Mouse (Mus musculus) stomach, adult 2 months (tissue): ENCODE measurements around the gene Ces2c. TPM values are rescaled to one million over a fixed set of nuclear protein-coding genes. Genes with fewer than 3 reads are reported as not detected.

Source experiments
- polyA plus RNA-seq: library from polyadenylated mRNA; depleted of rRNA; stranded (reverse); fragments of >200 nt; gene quantifications from 2 replicates; pipeline ENCODE4 v1.2.3, GENCODE M21; 2012; rRNA removed

Ces2c gene
- polyA plus RNA-seq = 100 and 139 TPM in 2 replicates

GRCm38 (mm10) chr8:104846831-104847230 lies at the start of gene Ces2c:
Ces2c (plus strand) TSS chr8:104847068.

GRCm38 (mm10) chr8:104831440-104831839 lies 15.4 kb upstream of the Ces2c start, which contains the start of gene Ces2b:
Ces2b (plus strand) TSS chr8:104831572.

Other genes starting within 250 kb of the Ces2c start
- 0.04 TPM in 1 of 2 replicates, not detected in the other for gene Cdh16, start 222.7 kb upstream of the Ces2c start, polyA plus RNA-seq
- 6.5 and 13.8 TPM in 2 replicates for gene Rrad, start 215.7 kb upstream of the Ces2c start, polyA plus RNA-seq
- gene Ciao2b, start 205.1 kb upstream of the Ces2c start, polyA plus RNA-seq = 27.4 and 32.5 TPM in 2 replicates
- 7.3 and 13.3 TPM in 2 replicates for gene Ces2a, start 113.1 kb upstream of the Ces2c start, polyA plus RNA-seq
- gene Ces2b, start 15.5 kb upstream of the Ces2c start, polyA plus RNA-seq = 4.8 and 6.6 TPM in 2 replicates
- gene Ces2e, start 79.2 kb downstream of the Ces2c start, polyA plus RNA-seq = 1.4 and 3.1 TPM in 2 replicates
- 0.35 and 0.48 TPM in 2 replicates for gene Ces2f, start 100.3 kb downstream of the Ces2c start, polyA plus RNA-seq
- 27.5 and 41.8 TPM in 2 replicates for gene Ces2g, start 114.7 kb downstream of the Ces2c start, polyA plus RNA-seq
- gene Ces2h, start 153.8 kb downstream of the Ces2c start, polyA plus RNA-seq = not detected in 2 replicates
- 0.31 and 0.63 TPM in 2 replicates for gene Ces3a, start 201.5 kb downstream of the Ces2c start, polyA plus RNA-seq
- not detected in 2 replicates for gene Ces3b, start 236.7 kb downstream of the Ces2c start, polyA plus RNA-seq